Mouse (Mus musculus): ENCODE measurements around the gene Isg15.
"Not testable (repeated sequence)": the region's sequence is repeated elsewhere in the genome, so short reads cannot be mapped to it uniquely, and the experiment has no call there.

- TF ChIP-seq CTCF (IDR thresholded peaks at IDR 0.05; ENCODE audit: borderline replicate concordance, insufficient read depth, low read length); POLR2A (IDR thresholded peaks at IDR 0.05; ENCODE audit: low read depth, low read length): not testable (repeated sequence)
Measured at GRCm38 (mm10) chr4:156150887-156151286, 49.7 kb downstream of the Isg15 start.

All from embryonic fibroblast, embryonic 13.5 days (primary cell).